Mouse (Mus musculus): ENCODE measurements around the gene Stip1.

- TF ChIP-seq CTCF (IDR thresholded peaks at IDR 0.05; ENCODE audit: insufficient read depth, low read length) (no peak), POLR2A (IDR thresholded peaks at IDR 0.05; ENCODE audit: borderline replicate concordance, extremely low read depth, low read depth, low read length) (no peak)
Observed at GRCm38 (mm10) chr19:7013984-7014383, 25.8 kb downstream of the Stip1 start.
